Mouse (Mus musculus) lung, embryonic 14.5 days (tissue): ENCODE data around the gene Ugt1a2. TPM values are rescaled to one million over a fixed set of nuclear protein-coding genes. Genes with fewer than 3 reads are reported as not detected.

Experiments used
- ATAC-seq: fragments of 200-750 bp; cut with Nextera tagmentation; 2 replicates; pipeline ENCODE4 v1.8.0; 2017; ENCODE audit warnings: mild to moderate bottlenecking, moderate TSS enrichment, moderate library complexity; ENCODE audit not compliant: insufficient read depth
- DNase-seq: peaks from one replicate; pipeline ENCODE4 v3.0.0-alpha.2; 2015
- H3K27ac ChIP-seq: fragments of 300-500 bp; sonication (generic); 2 replicates; pipeline ENCODE4 v1.5.1; 2014; ENCODE audit warnings: low read depth, mild to moderate bottlenecking, moderate library complexity
- H3K27me3 ChIP-seq: fragments of 300-500 bp; sonication (generic); 2 replicates; pipeline ENCODE4 v1.6.1; 2014; ENCODE audit warnings: low read length, control low read depth; ENCODE audit not compliant: insufficient read depth
- H3K36me3 ChIP-seq: fragments of 300-500 bp; sonication (generic); 2 replicates; pipeline ENCODE4 v1.6.1; 2014; ENCODE audit warnings: control low read depth; ENCODE audit not compliant: insufficient read depth
- H3K4me1 ChIP-seq: fragments of 300-500 bp; sonication (generic); 2 replicates; pipeline ENCODE4 v1.6.1; 2014; ENCODE audit warnings: antibody characterized with exemption, control low read depth; ENCODE audit not compliant: insufficient read depth
- H3K4me2 ChIP-seq: fragments of 300-500 bp; sonication (generic); 2 replicates; pipeline ENCODE4 v1.6.1; 2014; ENCODE audit warnings: mild to moderate bottlenecking
- H3K4me3 ChIP-seq: fragments of 300-500 bp; sonication (generic); 2 replicates; pipeline ENCODE4 v1.5.1; 2014; ENCODE audit warnings: low read depth, low read length
- H3K9ac ChIP-seq: fragments of 300-500 bp; sonication (generic); 2 replicates; pipeline ENCODE4 v1.6.1; 2014
- H3K9me3 ChIP-seq: fragments of 300-500 bp; sonication (generic); 2 replicates; pipeline ENCODE4 v1.6.1; 2016; ENCODE audit warnings: low read depth, low read length, control low read depth
- CTCF ChIP-seq: IDR thresholded peaks from 2 replicates; pipeline ENCODE4 v1.5.1; 2016; ENCODE audit warnings: antibody characterized with exemption, low read depth
- WGBS: fragments of 180-500 bp; shearing (Covaris S2); extraction: QIAGEN DNeasy Blood & Tissue Kit; methylation state at CpG from one replicate; pipeline ENCODE4 v1.1.7; 2014; 5-methylcytosine and 5-hydroxymethylcytosine counted together
- polyA plus RNA-seq: library from polyadenylated mRNA; unstranded; fragments of >200 nt; fragmentation: Nextera tagmentation; extraction: Ambion mirVana; gene quantifications from 2 replicates; pipeline ENCODE4 v1.2.1, GENCODE M21; 2014

Ugt1a2 gene
- polyA plus RNA-seq, 1 experiment from 2014 or later, result not detected

- H3K4me3 ChIP-seq, result no peak overlapping the region
- H3K27me3 ChIP-seq, result no peaks in the 10 kb centered on the region
- WGBS, result 72% methylated on average over 8 of the region's 8 CpGs
- no peaks in the 10 kb centered on the region for H3K36me3 ChIP-seq
- no peak overlapping the region for H3K4me2 ChIP-seq
- H3K9me3 ChIP-seq, result peaks cover 69% of the 10 kb centered on the region
- H3K9ac ChIP-seq, result no peak overlapping the region
- H3K27ac ChIP-seq, result no peak overlapping the region
- DNase-seq (no peak), ATAC-seq (no peak)
- no peak for TF ChIP-seq CTCF
- no peaks in the 10 kb centered on the region for H3K4me1 ChIP-seq
Measured at GRCm38 (mm10) chr1:88253106-88253505, 52.7 kb downstream of the Ugt1a2 start.

GRCm38 (mm10) chr1:88253540-88253939, 53.1 kb downstream of the Ugt1a2 start:
- Histone ChIP-seq H3K4me2 (no peak overlapping the region), H3K9me3 (peaks cover 66% of the 10 kb centered on the region), H3K9ac (no peak overlapping the region), H3K4me3 (no peak overlapping the region), H3K27ac (no peak overlapping the region), H3K36me3 (no peaks in the 10 kb centered on the region), H3K27me3 (no peaks in the 10 kb centered on the region), H3K4me1 (no peaks in the 10 kb centered on the region)
- TF ChIP-seq CTCF, result no peak
- DNase-seq (peak; percentile 27), ATAC-seq (no peak)
- WGBS, result 68% methylated on average over 6 of the region's 6 CpGs

GRCm38 (mm10) chr1:88254793-88255465, 54.5 kb downstream of the Ugt1a2 start:
- Histone ChIP-seq H3K36me3 (peaks cover 4% of the 10 kb centered on the region), H3K27me3 (no peaks in the 10 kb centered on the region), H3K27ac (no peak overlapping the region), H3K4me3 (no peak overlapping the region), H3K4me2 (no peak overlapping the region), H3K9me3 (peaks cover 52% of the 10 kb centered on the region), H3K4me1 (no peaks in the 10 kb centered on the region), H3K9ac (no peak overlapping the region)
- DNase-seq (no peak), ATAC-seq (no peak)
- 82% methylated on average over 12 of the region's 12 CpGs for WGBS
- TF ChIP-seq CTCF, result no peak

GRCm38 (mm10) chr1:88255466-88255857, 55.1 kb downstream of the Ugt1a2 start:
- no peaks in the 10 kb centered on the region for H3K4me1 ChIP-seq
- no peak for ATAC-seq
- DNase-seq, result no peak
- H3K4me3 ChIP-seq, result no peak overlapping the region
- H3K4me2 ChIP-seq, result no peak overlapping the region
- peaks cover 9% of the 10 kb centered on the region for H3K36me3 ChIP-seq
- H3K27ac ChIP-seq, result no peak overlapping the region
- no peaks in the 10 kb centered on the region for H3K27me3 ChIP-seq
- H3K9me3 ChIP-seq, result peaks cover 46% of the 10 kb centered on the region
- no peak for TF ChIP-seq CTCF
- H3K9ac ChIP-seq, result no peak overlapping the region
- WGBS, result 56% methylated on average over 2 of the region's 2 CpGs

GRCm38 (mm10) chr1:88255989-88256754, 55.8 kb downstream of the Ugt1a2 start:
- no peaks in the 10 kb centered on the region for H3K27me3 ChIP-seq
- TF ChIP-seq CTCF, result no peak
- DNase-seq, result no peak
- 74% methylated on average over 13 of the region's 13 CpGs for WGBS
- ATAC-seq, result no peak
- H3K9me3 ChIP-seq, result peaks cover 39% of the 10 kb centered on the region
- H3K4me1 ChIP-seq, result no peaks in the 10 kb centered on the region
- H3K36me3 ChIP-seq, result peaks cover 17% of the 10 kb centered on the region
- H3K4me3 ChIP-seq, result no peak overlapping the region
- H3K4me2 ChIP-seq, result no peak overlapping the region
- no peak overlapping the region for H3K9ac ChIP-seq
- H3K27ac ChIP-seq, result no peak overlapping the region

- no peak for ATAC-seq
- peaks cover 36% of the 10 kb centered on the region for H3K9me3 ChIP-seq
- no peak for TF ChIP-seq CTCF
Measured at GRCm38 (mm10) chr1:88256886-88257663, 56.7 kb downstream of the Ugt1a2 start.

GRCm38 (mm10) chr1:88257681-88258080, 57.3 kb downstream of the Ugt1a2 start:
- Histone ChIP-seq H3K36me3 (peaks cover 32% of the 10 kb centered on the region), H3K9me3 (peaks cover 30% of the 10 kb centered on the region), H3K27me3 (no peaks in the 10 kb centered on the region), H3K9ac (no peak overlapping the region), H3K4me2 (no peak overlapping the region), H3K4me3 (no peak overlapping the region), H3K4me1 (no peaks in the 10 kb centered on the region), H3K27ac (no peak overlapping the region)
- ATAC-seq (no peak), DNase-seq (no peak)
- TF ChIP-seq CTCF, result no peak
- 76% methylated on average over 6 of the region's 6 CpGs for WGBS

More at GRCm38 (mm10) chr1:88256886-88257663, 56.7 kb downstream of the Ugt1a2 start:
- peaks cover 26% of the 10 kb centered on the region for H3K36me3 ChIP-seq
- 76% methylated on average over 10 of the region's 10 CpGs for WGBS
- no peak overlapping the region for H3K27ac ChIP-seq
- no peaks in the 10 kb centered on the region for H3K27me3 ChIP-seq
- H3K9ac ChIP-seq, result no peak overlapping the region
- no peak overlapping the region for H3K4me3 ChIP-seq
- H3K4me2 ChIP-seq, result no peak overlapping the region
- no peak for DNase-seq
- H3K4me1 ChIP-seq, result no peaks in the 10 kb centered on the region
